8 mouse cellular contexts compared by ENCODE assay signal in genomic region chr19:4190831-4191334, GRCm38 (mm10). TPM values are rescaled to one million over a fixed set of nuclear protein-coding genes. Genes with fewer than 3 reads are reported as not detected.
DNase-seq lines count a peak whose midpoint lies in the region; ATAC-seq lines count a peak whose summit lies in the region.

Gene Tbc1d10c (minus strand): TSS chr19:4191284.

- H3K27me3 ChIP-seq in forebrain, embryonic 12.5 days, result no peaks in the 10 kb centered on the region
- H3K27me3 ChIP-seq in midbrain, embryonic 10.5 days (ENCODE audit: low read depth, poor library complexity, severe bottlenecking), result no peaks in the 10 kb centered on the region

- peak within 1 kb of the TSS; percentile 98 for H3K4me3 ChIP-seq in forebrain, embryonic 12.5 days (replicated peaks)
- peak within 1 kb of the TSS; percentile 96 for H3K4me3 ChIP-seq in midbrain, embryonic 10.5 days

- 65% methylated on average over 4 of the region's 4 CpGs for WGBS in forebrain, embryonic 12.5 days
- WGBS in large intestine, adult 2 months, result 38% methylated on average over 4 of the region's 4 CpGs
- WGBS in midbrain, embryonic 10.5 days, result 76% methylated on average over 4 of the region's 4 CpGs

- peak within 1 kb of the TSS; percentile 93 for H3K4me2 ChIP-seq in forebrain, embryonic 12.5 days

- no peaks in the 10 kb centered on the region for H3K9me3 ChIP-seq in forebrain, embryonic 12.5 days
- H3K9me3 ChIP-seq in midbrain, embryonic 10.5 days (replicated peaks), result no peaks in the 10 kb centered on the region

- H3K4me1 ChIP-seq in forebrain, embryonic 12.5 days, result peaks cover 29% of the 10 kb centered on the region
- peaks cover 34% of the 10 kb centered on the region for H3K4me1 ChIP-seq in midbrain, embryonic 10.5 days

- H3K27ac ChIP-seq in forebrain, embryonic 12.5 days, result peak within 1 kb of the TSS; percentile 91
- peak within 1 kb of the TSS; percentile 97 for H3K27ac ChIP-seq in midbrain, embryonic 10.5 days (replicated peaks)

- H3K36me3 ChIP-seq in forebrain, embryonic 12.5 days (replicated peaks), result peaks cover 29% of the 10 kb centered on the region
- peaks cover 29% of the 10 kb centered on the region for H3K36me3 ChIP-seq in midbrain, embryonic 10.5 days

- ATAC-seq in forebrain, embryonic 12.5 days (ENCODE audit: low FRiP score), result no peak
- ATAC-seq in cerebellum, adult (ENCODE audit: insufficient number of reproducible peaks, low FRiP score, low TSS enrichment), result no peak

- DNase-seq in kidney, adult 9 months, result peak; percentile 49
- DNase-seq in kidney, adult 8-10 months, result no peak
- no peak for DNase-seq in large intestine, adult 2 months (ENCODE audit: low read depth, low spot score)
- DNase-seq in midbrain, embryonic 10.5 days (ENCODE audit: low spot score), result no peak
- peak; percentile 90 to 95 for DNase-seq in thymus, adult 18-20 months
- no peak for DNase-seq in left cerebral cortex, adult 9 months (ENCODE audit: low spot score in 2 of 2)

- peak within 1 kb of the TSS; percentile 98 for H3K9ac ChIP-seq in forebrain, embryonic 12.5 days

RNA-seq across cellular contexts. Expression of gene Tbc1d10c, which starts in this region (rescaled TPM):
- polyA plus RNA-seq in forebrain, embryonic 12.5 days (2016; fragmentation: Nextera tagmentation; extraction: Ambion mirVana), result 0.31 and 0.86 TPM in 2 replicates
- polyA plus RNA-seq in large intestine, adult 2 months (2012; rRNA removed), result 23.0 TPM in 2 replicates
- 0.85 and 1.2 TPM in 2 replicates for polyA plus RNA-seq in midbrain, embryonic 10.5 days (2016; fragmentation: Nextera tagmentation; extraction: Ambion mirVana)

Comparison
In these comparisons a context has a peak if more than half of its experiments do, and no peak if none do; other contexts are left out.
1. RNA of gene Tbc1d10c (polyA plus RNA-seq): 23.0 TPM in large intestine, adult 2 months; 0.85 to 1.2 TPM in midbrain, embryonic 10.5 days and 0.31 to 0.86 TPM in forebrain, embryonic 12.5 days; every median in the first group is over 10 times any median in the second.
2. DNase-seq: peak in kidney, adult 9 months (single experiment) and thymus, adult 18-20 months (2 of 2); none in kidney, adult 8-10 months (0 of 2), large intestine, adult 2 months (single experiment), midbrain, embryonic 10.5 days (single experiment) and left cerebral cortex, adult 9 months (0 of 2).